Mouse (Mus musculus): Measurements from ENCODE around the gene St6gal1. TPM values are rescaled to one million over a fixed set of nuclear protein-coding genes. Genes with fewer than 3 reads are reported as not detected.

The St6gal1 gene
- polyA plus RNA-seq, 2 experiments from 2014 or later, result 70.1 to 99.5 TPM

DNA sequence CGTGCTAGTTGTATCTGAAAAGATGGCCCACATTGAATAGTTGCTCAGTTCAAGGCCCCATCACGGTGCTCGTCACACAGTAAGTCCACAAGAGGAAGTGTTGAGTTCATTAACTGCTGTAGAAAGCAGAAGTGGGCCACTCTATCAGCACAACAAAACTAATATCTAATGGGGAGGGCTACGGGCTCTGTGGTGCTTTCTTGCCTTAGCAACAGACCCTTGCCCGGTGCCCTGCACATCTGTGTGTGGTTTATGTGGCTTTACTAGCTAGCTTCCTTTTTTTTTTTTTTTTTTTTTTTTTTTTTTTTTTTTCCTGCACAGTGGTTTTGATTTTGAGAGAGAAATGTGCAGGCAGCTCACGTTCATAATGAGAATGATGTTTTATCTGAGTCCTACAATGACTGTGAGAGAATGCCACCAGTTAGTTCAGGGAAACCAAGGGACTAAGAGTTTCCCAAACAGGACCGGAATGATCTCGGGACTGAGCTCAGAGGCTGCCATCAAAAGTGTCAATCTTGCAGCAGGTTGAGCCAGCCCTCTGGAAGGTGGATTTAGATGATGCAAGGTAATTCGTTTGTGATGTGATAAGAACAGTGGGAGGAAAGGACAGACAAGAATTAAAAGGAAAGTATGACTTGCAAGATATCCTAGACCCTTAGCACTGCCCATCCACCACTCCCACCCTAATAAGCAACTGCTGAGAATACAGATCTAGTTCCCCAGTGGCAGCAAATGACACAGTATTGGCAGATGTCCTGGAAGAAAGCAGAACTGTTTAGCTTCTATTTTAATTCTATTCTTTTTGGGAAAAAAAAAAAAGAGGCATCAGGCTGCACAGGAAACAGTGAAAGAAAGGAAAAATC, 55.6 kb downstream of the St6gal1 start:
- ATAC-seq, result peak; percentile 72

DNA sequence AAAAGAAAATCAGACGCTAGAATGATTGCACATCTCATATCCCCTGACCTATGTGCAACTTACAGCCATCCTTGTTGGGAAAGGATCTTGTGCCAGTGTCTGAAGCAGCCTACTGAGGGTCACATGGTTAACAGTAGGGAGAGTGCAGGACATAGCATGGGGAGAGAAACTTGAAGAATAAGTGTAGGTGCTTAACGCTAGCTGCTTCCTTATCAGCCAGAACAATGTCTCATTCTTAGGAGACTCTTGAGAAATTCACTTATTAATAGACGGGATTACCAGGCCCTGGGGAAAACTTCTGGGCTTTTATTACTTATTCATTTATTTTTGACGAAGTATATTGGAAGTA, 56.2 kb downstream of the St6gal1 start:
- no peak for ATAC-seq

GRCm38 (mm10) chr16:23282241-23282640, 57.7 kb downstream of the St6gal1 start:
- peak; percentile 34 for ATAC-seq

DNA sequence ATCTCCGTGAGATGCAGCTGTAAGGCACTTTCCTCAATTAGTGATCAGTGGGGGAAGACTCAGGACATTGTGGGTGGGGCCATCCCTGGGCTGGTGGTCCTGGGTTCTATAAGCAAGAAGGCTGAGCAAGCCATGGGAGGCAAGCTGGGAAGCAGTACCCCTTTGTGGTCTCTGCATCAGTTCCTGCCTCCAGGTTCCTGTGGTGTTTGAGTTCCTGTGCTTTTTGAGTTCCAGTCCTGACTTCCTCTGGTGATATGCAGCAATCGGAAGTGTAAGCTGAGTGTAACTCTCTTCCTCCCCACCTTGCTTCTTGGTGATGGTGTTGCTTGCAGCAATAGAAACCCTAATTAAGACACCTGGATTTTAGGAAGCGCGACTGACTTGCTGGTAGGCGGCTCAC, 58.4 kb downstream of the St6gal1 start:
- peak; percentile 17 for ATAC-seq

GRCm38 (mm10) chr16:23283677-23284076, 59.1 kb downstream of the St6gal1 start:
- no peak for ATAC-seq

- no peak for ATAC-seq
Measured at GRCm38 (mm10) chr16:23284470-23285394, 60.2 kb downstream of the St6gal1 start.

DNA sequence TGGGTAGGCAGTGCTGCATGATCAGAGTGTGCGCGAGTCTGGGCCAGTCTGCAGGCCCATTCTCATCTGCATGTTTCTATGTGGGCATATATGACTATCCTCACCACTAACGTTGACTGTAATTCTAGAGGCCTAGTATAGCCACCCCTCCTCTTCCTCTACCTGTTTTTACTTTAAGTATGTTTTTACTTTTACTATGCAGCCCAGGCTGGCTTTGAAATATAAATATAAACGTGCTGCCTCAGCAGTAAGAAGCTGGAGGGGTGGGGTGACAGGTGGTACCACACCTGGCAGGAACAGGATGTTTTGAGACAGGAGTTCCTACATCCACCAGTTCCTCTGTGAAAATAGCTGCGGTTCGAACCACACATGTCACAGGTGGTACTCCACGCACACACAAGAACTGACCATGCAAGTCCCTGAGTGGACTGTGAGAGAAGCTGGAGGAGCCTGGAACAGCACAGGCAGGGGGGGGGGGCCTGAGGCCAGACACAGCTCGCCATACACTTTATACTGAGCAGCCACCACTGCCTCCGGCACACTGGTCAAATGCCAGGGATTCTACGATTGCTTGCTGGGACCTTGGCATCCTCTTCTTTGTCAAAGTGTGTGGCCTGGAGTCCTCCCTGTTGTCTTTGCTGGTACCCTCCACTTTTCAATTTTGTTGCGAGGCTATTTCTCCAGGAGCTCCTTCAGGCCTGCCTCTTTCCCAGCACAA, 62.0 kb downstream of the St6gal1 start:
- peak; percentile 56 for ATAC-seq

- no peak for ATAC-seq
Measured at GRCm38 (mm10) chr16:23287312-23288040, 62.9 kb downstream of the St6gal1 start.

GRCm38 (mm10) chr16:23288103-23288502, 63.6 kb downstream of the St6gal1 start:
- ATAC-seq, result no peak

- ATAC-seq, result no peak
Measured at GRCm38 (mm10) chr16:23289424-23289823, 64.9 kb downstream of the St6gal1 start.

DNA sequence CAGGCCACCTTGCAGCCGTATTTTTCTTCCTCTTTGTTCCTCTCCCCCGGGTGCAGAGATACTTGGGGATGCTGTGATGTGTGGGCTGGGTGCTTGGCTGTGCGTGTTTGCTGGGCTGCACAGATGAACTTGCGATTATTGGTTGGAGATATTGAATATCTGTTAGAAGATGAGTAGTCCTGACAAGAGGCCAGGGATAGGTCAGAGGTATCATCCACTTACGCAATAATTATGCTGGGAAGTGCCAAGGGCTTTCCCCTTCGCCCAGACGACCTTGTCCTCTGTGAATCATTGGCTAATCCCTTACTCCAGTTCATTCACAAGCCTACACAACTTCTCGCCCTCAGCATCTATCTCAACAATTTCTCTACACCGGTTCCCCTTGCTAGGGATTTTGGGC, 65.6 kb downstream of the St6gal1 start:
- no peak for ATAC-seq

DNA sequence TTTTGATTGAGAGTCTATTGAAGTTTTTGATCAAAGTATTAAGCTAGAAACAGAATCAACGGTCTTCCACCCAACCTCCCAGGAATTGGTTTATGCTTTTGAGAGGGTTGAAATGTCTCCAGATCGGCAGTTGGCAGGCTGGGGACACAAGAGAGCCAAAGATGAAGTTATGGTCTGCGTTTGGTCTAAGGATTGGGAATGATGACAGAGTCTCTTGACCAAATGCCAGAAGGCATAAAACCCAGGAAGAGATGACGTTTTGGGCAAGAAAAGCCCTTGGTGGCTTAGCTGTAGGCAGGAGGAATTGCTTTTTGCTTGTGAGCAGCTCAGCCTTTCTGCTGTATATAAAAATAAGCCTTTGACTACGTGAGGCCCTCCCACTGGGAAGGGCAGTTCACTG, 67.0 kb downstream of the St6gal1 start:
- ATAC-seq, result no peak

DNA sequence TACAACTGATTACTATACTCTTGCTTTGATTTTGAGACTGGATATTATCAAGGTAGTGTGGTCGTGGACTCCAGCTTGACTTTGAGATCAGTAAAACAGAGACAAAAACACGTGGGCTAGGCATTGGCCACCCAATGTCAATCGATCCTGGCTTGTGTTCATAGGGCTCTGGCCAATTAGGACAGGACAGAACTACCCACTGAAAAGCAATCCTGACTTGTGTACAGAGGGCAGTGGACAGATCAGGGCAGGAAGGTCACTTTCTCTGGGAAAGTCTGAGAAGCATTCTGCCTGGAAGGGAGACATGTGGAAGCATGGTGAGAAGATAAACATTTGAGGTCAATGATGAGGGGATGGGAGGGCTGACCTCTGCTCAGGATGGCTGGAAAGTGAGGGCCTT, 69.7 kb downstream of the St6gal1 start:
- no peak for ATAC-seq

DNA sequence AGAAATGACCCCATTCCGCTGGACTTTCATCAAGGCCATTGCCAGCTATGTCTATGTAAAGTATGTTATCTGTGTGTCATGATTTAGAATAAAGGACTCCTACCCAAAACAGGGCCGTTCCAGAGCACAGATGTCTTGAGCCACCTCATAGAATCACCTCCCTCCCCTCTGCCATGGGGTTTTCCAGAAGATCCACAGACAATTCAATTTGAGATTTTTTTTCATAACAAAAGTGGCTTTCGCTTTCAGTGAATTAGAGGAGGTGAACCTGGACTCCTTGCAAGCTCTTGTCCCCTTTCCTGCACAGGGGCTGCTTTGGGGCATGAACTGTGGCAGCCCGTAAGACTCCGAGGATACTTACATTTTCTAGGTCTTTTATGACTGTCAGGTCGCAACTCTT, 70.2 kb downstream of the St6gal1 start:
- peak; percentile 35 for ATAC-seq

- ATAC-seq, result peak; percentile 9
Measured at GRCm38 (mm10) chr16:23295720-23296119, 71.2 kb downstream of the St6gal1 start.

- no peak for ATAC-seq
Measured at GRCm38 (mm10) chr16:23296721-23297120, 72.2 kb downstream of the St6gal1 start.

GRCm38 (mm10) chr16:23298441-23298840, 73.9 kb downstream of the St6gal1 start:
- ATAC-seq, result no peak

DNA sequence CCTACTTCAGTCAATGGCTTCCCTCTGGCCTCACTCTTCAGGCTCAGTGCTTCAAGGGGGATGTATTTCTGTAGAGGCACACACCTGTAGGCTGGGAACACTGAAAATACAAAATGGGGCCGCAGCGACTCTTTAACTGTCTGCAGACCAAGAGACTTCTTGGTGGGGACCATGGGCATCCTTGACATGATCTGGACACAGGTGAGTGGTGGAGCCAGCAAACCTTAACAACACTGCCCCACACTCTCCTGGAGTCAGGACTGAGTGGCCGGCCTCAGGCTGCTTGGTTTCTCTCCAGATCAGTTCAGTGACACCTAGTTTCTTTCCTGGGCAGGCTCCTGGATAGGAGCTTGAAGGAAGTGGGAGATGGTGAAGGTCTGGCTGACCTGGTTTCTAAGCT, 74.4 kb downstream of the St6gal1 start:
- no peak for ATAC-seq

- ATAC-seq, result peak; percentile 19
Measured at GRCm38 (mm10) chr16:23299904-23300740, 75.6 kb downstream of the St6gal1 start.

GRCm38 (mm10) chr16:23301762-23302161, 77.2 kb downstream of the St6gal1 start:
- ATAC-seq, result no peak
